Mouse (Mus musculus) 3T3-L1 (cell line): ENCODE data around the gene Rpl28.

ENCODE experiments used
- DNase-seq: peaks from one replicate; pipeline ENCODE4 v3.0.0-alpha.2; 2015; ENCODE audit warnings: low read depth, low spot score

Rpl28 gene

GRCm38 (mm10) chr7:4835631-4836327 lies 43.1 kb downstream of the Rpl28 start:
- DNase-seq = no peak

GRCm38 (mm10) chr7:4836351-4836792 lies 43.7 kb downstream of the Rpl28 start:
- DNase-seq = no peak

GRCm38 (mm10) chr7:4837639-4838038 lies 45.0 kb downstream of the Rpl28 start:
- no peak for DNase-seq

- no peak for DNase-seq
Measured at GRCm38 (mm10) chr7:4842077-4842476, 49.4 kb downstream of the Rpl28 start.

GRCm38 (mm10) chr7:4842634-4843131 lies 50.0 kb downstream of the Rpl28 start:
- no peak for DNase-seq

GRCm38 (mm10) chr7:4843604-4844244 lies 51.0 kb downstream of the Rpl28 start:
- no peak for DNase-seq

GRCm38 (mm10) chr7:4844245-4844916 lies 51.7 kb downstream of the Rpl28 start, which contains the start of gene Shisa7:
Gene Shisa7 (minus strand): TSS chr7:4844696.
- DNase-seq = no peak
